Mouse (Mus musculus): ENCODE results near the gene Mt1.

DNA sequence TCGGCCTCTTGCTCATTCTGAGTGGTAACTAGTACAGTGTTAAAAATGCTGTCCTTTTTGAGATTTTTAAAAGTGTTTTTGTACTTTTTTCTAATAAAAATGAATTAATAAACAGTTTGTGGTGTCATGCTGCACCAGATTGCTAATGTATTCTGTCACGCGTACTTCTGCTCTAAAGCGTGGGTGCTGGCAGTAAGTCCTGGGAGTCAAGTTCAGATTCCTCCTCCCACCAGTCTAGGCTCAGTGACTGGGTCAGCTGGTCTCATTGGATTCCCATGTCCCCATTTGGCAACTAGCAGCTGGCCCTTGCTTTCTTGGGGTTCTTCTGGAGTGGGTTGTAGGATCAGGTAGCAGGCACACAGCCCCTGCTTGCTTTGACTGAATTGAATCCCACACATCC lies 48.8 kb upstream of the Mt1 start:
- TF ChIP-seq CTCF (IDR thresholded peaks at IDR 0.05; ENCODE audit: low read depth) (no peak), EP300 (IDR thresholded peaks at IDR 0.05; ENCODE audit: low read depth) (no peak)

Measured in liver, embryonic 14.5 days (tissue).